Mouse (Mus musculus): ENCODE results near the gene Asl. TPM values are rescaled to one million over a fixed set of nuclear protein-coding genes. Genes with fewer than 3 reads are reported as not detected.
A peak's percentile ranks its signal among the peaks of the same experiment; 100 is the strongest.

Asl gene
- total RNA-seq (2017), result 7.6 and 7.7 TPM in 2 replicates

GRCm38 (mm10) chr5:130029142-130029897 is at the start of gene Asl, which contains the start of gene Crcp:
TSS of gene Asl (minus strand) at chr5:130029247.
TSS of gene Crcp (plus strand) at chr5:130029290.
- ATAC-seq (ENCODE audit: extremely low read depth, insufficient number of reproducible peaks, low FRiP score, poor library complexity, severe bottlenecking), result peak; percentile 84

GRCm38 (mm10) chr5:130078834-130079156 is 49.7 kb upstream of the Asl start:
- no peak for ATAC-seq (ENCODE audit: extremely low read depth, insufficient number of reproducible peaks, low FRiP score, poor library complexity, severe bottlenecking)

- no peak for ATAC-seq (ENCODE audit: extremely low read depth, insufficient number of reproducible peaks, low FRiP score, poor library complexity, severe bottlenecking)
Measured at GRCm38 (mm10) chr5:130078096-130078833, 49.2 kb upstream of the Asl start.

- ATAC-seq (ENCODE audit: extremely low read depth, insufficient number of reproducible peaks, low FRiP score, poor library complexity, severe bottlenecking), result no peak
Measured at GRCm38 (mm10) chr5:130076396-130076795, 47.3 kb upstream of the Asl start.

- no peak for ATAC-seq (ENCODE audit: extremely low read depth, insufficient number of reproducible peaks, low FRiP score, poor library complexity, severe bottlenecking)
Measured at GRCm38 (mm10) chr5:130074491-130074890, 45.4 kb upstream of the Asl start.

- ATAC-seq (ENCODE audit: extremely low read depth, insufficient number of reproducible peaks, low FRiP score, poor library complexity, severe bottlenecking), result no peak
Measured at GRCm38 (mm10) chr5:130073026-130073425, 44.0 kb upstream of the Asl start, which contains the start of gene Tpst1. TSS of gene Tpst1 (plus strand) at chr5:130073326.

- ATAC-seq (ENCODE audit: extremely low read depth, insufficient number of reproducible peaks, low FRiP score, poor library complexity, severe bottlenecking), result no peak
Measured at GRCm38 (mm10) chr5:130067841-130068264, 38.8 kb upstream of the Asl start.

GRCm38 (mm10) chr5:130065579-130065978 is 36.5 kb upstream of the Asl start:
- peak; percentile 45; the same call in 1 of the 2 replicates for ATAC-seq (ENCODE audit: extremely low read depth, insufficient number of reproducible peaks, low FRiP score, poor library complexity, severe bottlenecking)

GRCm38 (mm10) chr5:130063760-130064159 is 34.7 kb upstream of the Asl start:
- no peak for ATAC-seq (ENCODE audit: extremely low read depth, insufficient number of reproducible peaks, low FRiP score, poor library complexity, severe bottlenecking)

- ATAC-seq (ENCODE audit: extremely low read depth, insufficient number of reproducible peaks, low FRiP score, poor library complexity, severe bottlenecking), result peak; percentile 66
Measured at GRCm38 (mm10) chr5:130062096-130062495, 33.0 kb upstream of the Asl start.

- ATAC-seq (ENCODE audit: extremely low read depth, insufficient number of reproducible peaks, low FRiP score, poor library complexity, severe bottlenecking), result no peak
Measured at GRCm38 (mm10) chr5:130060329-130060665, 31.2 kb upstream of the Asl start.

GRCm38 (mm10) chr5:130059413-130060328 is 30.6 kb upstream of the Asl start:
- ATAC-seq (ENCODE audit: extremely low read depth, insufficient number of reproducible peaks, low FRiP score, poor library complexity, severe bottlenecking), result no peak

- no peak for ATAC-seq (ENCODE audit: extremely low read depth, insufficient number of reproducible peaks, low FRiP score, poor library complexity, severe bottlenecking)
Measured at GRCm38 (mm10) chr5:130056303-130056702, 27.3 kb upstream of the Asl start.

GRCm38 (mm10) chr5:130055688-130056087 is 26.6 kb upstream of the Asl start:
- no peak for ATAC-seq (ENCODE audit: extremely low read depth, insufficient number of reproducible peaks, low FRiP score, poor library complexity, severe bottlenecking)

- ATAC-seq (ENCODE audit: extremely low read depth, insufficient number of reproducible peaks, low FRiP score, poor library complexity, severe bottlenecking), result no peak
Measured at GRCm38 (mm10) chr5:130052955-130053354, 23.9 kb upstream of the Asl start.

GRCm38 (mm10) chr5:130052510-130052909 is 23.5 kb upstream of the Asl start:
- ATAC-seq (ENCODE audit: extremely low read depth, insufficient number of reproducible peaks, low FRiP score, poor library complexity, severe bottlenecking), result no peak

GRCm38 (mm10) chr5:130051073-130051860 is 22.2 kb upstream of the Asl start:
- no peak for ATAC-seq (ENCODE audit: extremely low read depth, insufficient number of reproducible peaks, low FRiP score, poor library complexity, severe bottlenecking)

- ATAC-seq (ENCODE audit: extremely low read depth, insufficient number of reproducible peaks, low FRiP score, poor library complexity, severe bottlenecking), result no peak
Measured at GRCm38 (mm10) chr5:130050416-130050815, 21.4 kb upstream of the Asl start.
